Mouse (Mus musculus) hindbrain, embryonic 14.5 days (tissue): Measurements from ENCODE around the gene Naglu. TPM values are rescaled to one million over a fixed set of nuclear protein-coding genes. Genes with fewer than 3 reads are reported as not detected.

Experiments used
- ATAC-seq: fragments of 200-750 bp; cut with Nextera tagmentation; 2 replicates; pipeline ENCODE4 v1.8.0; 2017; ENCODE audit warnings: moderate number of reproducible peaks, mild to moderate bottlenecking, moderate TSS enrichment, moderate library complexity; ENCODE audit not compliant: low FRiP score
- DNase-seq: peaks from one replicate; pipeline ENCODE4 v3.0.0-alpha.2; 2015; ENCODE audit warnings: low spot score
- H3K27ac ChIP-seq: fragments of 300-500 bp; sonication (generic); 2 replicates; pipeline ENCODE4 v1.5.1; 2014; ENCODE audit warnings: mild to moderate bottlenecking, moderate library complexity
- H3K27me3 ChIP-seq: fragments of 300-500 bp; sonication (generic); 2 replicates; pipeline ENCODE4 v1.6.1; 2014; ENCODE audit warnings: mild to moderate bottlenecking, low read length, mixed read lengths; ENCODE audit not compliant: control insufficient read depth, insufficient read depth
- H3K36me3 ChIP-seq: fragments of 300-500 bp; sonication (generic); replicated peaks from 2 replicates; pipeline ENCODE4 v1.6.1; 2014; ENCODE audit not compliant: control insufficient read depth, insufficient read depth
- H3K4me1 ChIP-seq: fragments of 300-500 bp; sonication (generic); replicated peaks from 2 replicates; pipeline ENCODE4 v1.6.1; 2014; ENCODE audit warnings: antibody characterized with exemption, low read length, mixed read lengths; ENCODE audit not compliant: control insufficient read depth, insufficient read depth
- H3K4me2 ChIP-seq: fragments of 300-500 bp; sonication (generic); replicated peaks from 2 replicates; pipeline ENCODE4 v1.6.1; 2014; ENCODE audit warnings: mild to moderate bottlenecking, moderate library complexity
- H3K4me3 ChIP-seq: fragments of 300-500 bp; sonication (generic); replicated peaks from 2 replicates; pipeline ENCODE4 v1.5.1; 2014; ENCODE audit warnings: mild to moderate bottlenecking, low read length
- H3K9ac ChIP-seq: fragments of 300-500 bp; sonication (generic); 2 replicates; pipeline ENCODE4 v1.6.1; 2014
- H3K9me3 ChIP-seq: fragments of 300-500 bp; sonication (generic); 2 replicates; pipeline ENCODE4 v1.6.1; 2016; ENCODE audit warnings: low read length; ENCODE audit not compliant: control insufficient read depth
- WGBS: fragments of 180-500 bp; shearing (Covaris S2); extraction: QIAGEN DNeasy Blood & Tissue Kit; methylation state at CpG from one replicate; pipeline ENCODE4 v1.1.7; 2014; 5-methylcytosine and 5-hydroxymethylcytosine counted together
- polyA plus RNA-seq: library from polyadenylated mRNA; unstranded; fragments of >200 nt; fragmentation: Nextera tagmentation; extraction: Ambion mirVana; gene quantifications from 2 replicates; pipeline ENCODE4 v1.2.1, GENCODE M21; 2014

The Naglu gene
- polyA plus RNA-seq, 1 experiment from 2014 or later = 10.2 TPM

DNA sequence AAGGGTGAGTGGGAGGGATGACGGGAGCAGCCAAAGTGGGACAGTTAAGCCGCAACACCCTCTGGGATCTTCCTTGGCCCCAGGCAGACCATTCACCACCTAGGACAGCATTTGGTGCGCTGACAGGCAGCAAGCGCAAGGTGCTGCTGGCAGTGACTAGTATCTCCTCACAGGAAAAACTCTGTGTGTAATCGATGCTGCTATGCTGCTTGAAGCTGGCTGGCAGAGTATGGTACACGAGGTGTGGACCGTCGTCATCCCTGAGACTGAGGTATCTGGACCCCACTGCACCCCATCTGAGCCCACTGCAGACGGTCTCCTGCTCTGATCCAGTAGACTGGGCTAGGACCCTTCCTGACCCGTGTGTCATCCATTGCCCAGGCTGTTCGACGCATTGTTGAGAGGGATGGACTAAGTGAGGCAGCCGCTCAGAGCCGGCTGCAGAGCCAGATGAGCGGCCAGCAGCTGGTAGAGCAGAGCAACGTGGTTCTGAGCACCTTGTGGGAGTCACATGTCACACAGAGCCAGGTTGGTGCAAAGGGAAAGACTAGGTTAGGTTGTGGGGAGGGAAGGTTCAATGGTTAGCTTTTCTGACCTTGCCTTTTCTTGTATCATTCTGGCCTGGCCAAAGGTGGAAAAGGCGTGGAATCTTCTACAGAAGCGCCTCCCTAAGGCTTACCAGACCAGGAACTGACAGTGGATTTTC is 16.0 kb downstream of the Naglu start:
- Histone ChIP-seq H3K36me3 (peaks cover 32% of the 10 kb centered on the region), H3K4me1 (peaks cover 34% of the 10 kb centered on the region), H3K9ac (peak overlapping the region; percentile 90; the same call in 1 of the 2 replicates), H3K27me3 (peaks cover 7% of the 10 kb centered on the region; the same call in 1 of the 2 replicates), H3K4me3 (no peak overlapping the region), H3K27ac (peak overlapping the region; percentile 70; the same call in 1 of the 2 replicates), H3K9me3 (no peaks in the 10 kb centered on the region), H3K4me2 (no peak overlapping the region; the same call in 1 of the 2 replicates)
- 91% methylated on average over 18 of the region's 18 CpGs for WGBS
- ATAC-seq (no peak), DNase-seq (no peak)

- WGBS = 85% methylated on average over 6 of the region's 6 CpGs
- Histone ChIP-seq H3K9ac (peak overlapping the region; percentile 90), H3K4me3 (peak overlapping the region; percentile 81; the same call in 1 of the 2 replicates), H3K4me2 (peak overlapping the region; percentile 76), H3K4me1 (peaks cover 34% of the 10 kb centered on the region), H3K27ac (peak overlapping the region; percentile 70), H3K9me3 (no peaks in the 10 kb centered on the region), H3K27me3 (peaks cover 1% of the 10 kb centered on the region; the same call in 1 of the 2 replicates), H3K36me3 (peaks cover 37% of the 10 kb centered on the region)
- ATAC-seq (no peak), DNase-seq (no peak)
Observed at GRCm38 (mm10) chr11:101086323-101086674, 16.5 kb downstream of the Naglu start.

- Histone ChIP-seq H3K4me2 (peak within 1 kb of the TSS; percentile 76), H3K4me1 (peaks cover 27% of the 10 kb centered on the region), H3K9ac (peak within 1 kb of the TSS; percentile 90), H3K9me3 (no peaks in the 10 kb centered on the region), H3K27me3 (no peaks in the 10 kb centered on the region), H3K4me3 (peak within 1 kb of the TSS; percentile 81), H3K27ac (peak within 1 kb of the TSS; percentile 70), H3K36me3 (peaks cover 44% of the 10 kb centered on the region)
- 2% methylated on average over 52 of the region's 52 CpGs for WGBS
- DNase-seq = peak; percentile 93
- ATAC-seq = peak; percentile 86
Observed at GRCm38 (mm10) chr11:101086756-101087681, 17.2 kb downstream of the Naglu start, which contains the start of gene Mlx. TSS of gene Mlx (plus strand) at chr11:101087277.

GRCm38 (mm10) chr11:101087682-101088055 is 17.9 kb downstream of the Naglu start:
- 11% methylated on average over 8 of the region's 8 CpGs for WGBS
- DNase-seq (no peak), ATAC-seq (no peak)
- H3K27ac ChIP-seq = peak overlapping the region; percentile 70
- H3K9me3 ChIP-seq = no peaks in the 10 kb centered on the region
- H3K4me3 ChIP-seq = peak overlapping the region; percentile 81
- peak overlapping the region; percentile 76 for H3K4me2 ChIP-seq
- H3K4me1 ChIP-seq = peaks cover 27% of the 10 kb centered on the region
- H3K36me3 ChIP-seq = peaks cover 51% of the 10 kb centered on the region
- H3K27me3 ChIP-seq = no peaks in the 10 kb centered on the region
- H3K9ac ChIP-seq = peak overlapping the region; percentile 90

DNA sequence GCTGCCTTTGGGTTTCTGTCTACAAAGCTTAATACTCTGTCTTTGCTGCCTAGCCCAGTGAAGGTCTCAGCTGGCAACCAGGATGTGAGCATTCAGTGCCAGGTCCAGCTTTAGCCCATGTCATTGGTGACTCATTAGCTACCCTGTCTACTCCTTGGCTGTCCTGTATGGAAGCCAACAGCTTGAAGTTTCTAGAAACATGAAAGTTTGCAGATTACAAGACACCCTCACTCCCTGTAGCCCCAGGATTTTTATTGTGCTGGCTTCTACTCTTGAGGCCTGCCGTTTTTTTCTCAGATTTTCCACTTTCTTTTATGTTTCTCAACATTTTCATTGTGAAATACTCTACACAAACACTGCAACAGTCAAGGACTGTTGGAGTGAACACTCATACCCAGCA is 20.1 kb downstream of the Naglu start:
- Histone ChIP-seq H3K9me3 (no peaks in the 10 kb centered on the region), H3K27ac (no peak overlapping the region), H3K4me3 (no peak overlapping the region), H3K9ac (no peak overlapping the region), H3K4me1 (peaks cover 23% of the 10 kb centered on the region), H3K36me3 (peaks cover 63% of the 10 kb centered on the region), H3K4me2 (no peak overlapping the region), H3K27me3 (no peaks in the 10 kb centered on the region)
- DNase-seq (no peak), ATAC-seq (no peak)
- 81% methylated on average over 1 of the region's 1 CpGs for WGBS

GRCm38 (mm10) chr11:101094930-101095313 is 25.1 kb downstream of the Naglu start:
- Histone ChIP-seq H3K4me1 (peaks cover 6% of the 10 kb centered on the region), H3K27me3 (no peaks in the 10 kb centered on the region), H3K4me2 (peak overlapping the region; percentile 69), H3K9me3 (no peaks in the 10 kb centered on the region), H3K27ac (no peak overlapping the region; the same call in 1 of the 2 replicates), H3K36me3 (peaks cover 77% of the 10 kb centered on the region), H3K4me3 (peak overlapping the region; percentile 55), H3K9ac (peak overlapping the region; percentile 60)
- WGBS = under 1% methylated on average over 18 of the region's 18 CpGs
- no peak for DNase-seq
- ATAC-seq = peak; percentile 39

- Histone ChIP-seq H3K4me1 (peaks cover 6% of the 10 kb centered on the region), H3K36me3 (peaks cover 77% of the 10 kb centered on the region), H3K27ac (peak within 1 kb of the TSS; percentile 87), H3K9me3 (no peaks in the 10 kb centered on the region), H3K9ac (peak within 1 kb of the TSS; percentile 60), H3K27me3 (no peaks in the 10 kb centered on the region), H3K4me2 (peak within 1 kb of the TSS; percentile 69), H3K4me3 (peak within 1 kb of the TSS; percentile 55)
- DNase-seq = peak; percentile 96
- peak; percentile 97 for ATAC-seq
- whole genome bisulfite sequencing = 1% methylated on average over 43 of the region's 43 CpGs
Observed at GRCm38 (mm10) chr11:101095314-101096024, 25.7 kb downstream of the Naglu start, which contains the start of gene Psmc3ip. TSS of gene Psmc3ip (minus strand) at chr11:101095436.

- H3K4me1 ChIP-seq = peaks cover 6% of the 10 kb centered on the region
- H3K36me3 ChIP-seq = peaks cover 77% of the 10 kb centered on the region
- H3K9me3 ChIP-seq = no peaks in the 10 kb centered on the region
- H3K27me3 ChIP-seq = no peaks in the 10 kb centered on the region
- WGBS = 95% methylated on average over 8 of the region's 8 CpGs
- no peak for DNase-seq
- no peak overlapping the region for H3K27ac ChIP-seq
- no peak overlapping the region for H3K4me2 ChIP-seq
- no peak for ATAC-seq
- H3K4me3 ChIP-seq = no peak overlapping the region
- no peak overlapping the region for H3K9ac ChIP-seq
Observed at GRCm38 (mm10) chr11:101098231-101098630, 28.4 kb downstream of the Naglu start.
